Mouse (Mus musculus) CH12.LX (cell line): Measurements from ENCODE around the gene Tspan5.

ENCODE experiments used
- CTCF ChIP-seq, 2 experiments: IDR thresholded peaks in 1 of 2; conservative IDR thresholded peaks in 1 of 2; 2 replicates each; pipeline ENCODE4 v1.5.1; 2011 to 2012; ENCODE audit warnings: low read depth in 2 of 2, low read length in 2 of 2, improper control_type of control experiment in 1 of 2, inconsistent platforms in 1 of 2, mild to moderate bottlenecking in 1 of 2, moderate library complexity in 1 of 2
- EP300 ChIP-seq: IDR thresholded peaks from 2 replicates; pipeline ENCODE4 v1.6.1; 2011; ENCODE audit warnings: low read length, improper control_type of control experiment
- ETS1 ChIP-seq: conservative IDR thresholded peaks from 2 replicates; pipeline ENCODE4 v1.6.1; 2012; ENCODE audit warnings: low read depth, mild to moderate bottlenecking, inconsistent platforms, low read length, improper control_type of control experiment, moderate library complexity
- HCFC1 ChIP-seq: IDR thresholded peaks from 2 replicates; pipeline ENCODE4 v1.6.1; 2012; ENCODE audit warnings: low read depth, mild to moderate bottlenecking, inconsistent platforms, low read length, improper control_type of control experiment
- MXI1 ChIP-seq: IDR thresholded peaks from 2 replicates; pipeline ENCODE4 v1.6.1; 2011; ENCODE audit warnings: mild to moderate bottlenecking, low read depth, low read length, improper control_type of control experiment
- POLR2A ChIP-seq: IDR thresholded peaks from 2 replicates; pipeline ENCODE4 v1.6.1; 2011; ENCODE audit warnings: low read depth, mild to moderate bottlenecking, improper control_type of control experiment, low read length
- ZC3H11A ChIP-seq: IDR thresholded peaks from 2 replicates; pipeline ENCODE4 v1.6.1; 2012; ENCODE audit warnings: low read depth, mild to moderate bottlenecking, inconsistent platforms, low read length, improper control_type of control experiment

DNA sequence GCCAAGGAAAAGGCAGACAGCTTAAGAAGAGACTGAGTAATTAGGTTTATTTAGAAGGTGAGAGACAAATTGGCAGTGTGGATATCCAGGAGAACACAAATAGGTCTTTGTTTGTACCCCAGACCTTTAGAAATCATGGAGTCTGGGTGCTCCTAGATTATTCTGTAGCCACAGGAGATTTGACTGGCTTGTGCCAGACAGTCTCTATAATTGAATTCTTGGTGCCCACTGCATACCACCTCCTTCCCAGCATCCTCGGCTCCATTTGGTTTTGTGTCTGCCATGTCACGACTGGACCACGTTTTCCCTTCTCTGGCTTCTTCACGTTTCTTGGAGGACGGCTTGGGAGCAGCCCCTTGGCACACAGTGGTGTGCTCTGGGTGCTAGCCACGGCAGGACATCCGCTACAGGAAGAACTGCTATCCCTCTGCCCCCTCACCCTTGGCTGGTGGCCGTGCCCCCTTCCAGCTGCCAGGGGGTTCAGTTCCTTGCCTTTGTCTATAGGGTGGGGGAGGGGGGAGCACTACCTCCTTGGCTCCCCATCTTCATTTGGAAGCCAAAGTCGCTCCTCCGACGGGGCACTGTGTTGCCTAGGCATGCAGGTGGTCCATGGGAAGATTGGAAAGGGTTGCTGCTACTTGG, 61.6 kb downstream of the Tspan5 start:
- TF ChIP-seq CTCF (conservative IDR thresholded peaks at IDR 0.05 in 1 of 2, IDR thresholded peaks at IDR 0.05 in 1 of 2; ENCODE audit: low read depth in 2 of 2, low read length in 2 of 2) (no peak), POLR2A (no peak), ZC3H11A (no peak), ETS1 (no peak), HCFC1 (no peak), EP300 (no peak), MXI1 (no peak)
